Mouse (Mus musculus): ENCODE results near the gene Cdh4.

DNA sequence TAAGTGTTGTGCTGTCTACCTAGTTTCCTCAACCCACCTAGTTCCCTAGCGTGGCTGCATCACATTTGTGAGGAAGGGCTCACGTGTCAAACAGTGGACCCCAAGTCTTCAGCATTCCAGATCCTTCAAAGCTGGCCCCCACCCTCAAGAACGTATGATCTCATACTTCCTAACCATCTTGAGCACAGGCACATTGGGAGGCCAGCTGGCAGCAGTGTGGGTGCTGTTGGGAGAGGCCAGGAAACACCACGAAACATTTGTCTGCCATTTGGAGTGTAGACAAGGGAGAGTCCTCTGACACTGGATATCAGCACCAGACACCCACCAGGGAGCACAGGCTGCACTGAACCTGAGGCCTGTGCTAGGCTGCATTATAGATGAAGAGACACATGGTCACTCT, 113.7 kb downstream of the Cdh4 start:
- TF ChIP-seq POLR2A (IDR thresholded peaks at IDR 0.05; ENCODE audit: insufficient read length, low read depth) (no peak), E2F4 (IDR thresholded peaks at IDR 0.05; ENCODE audit: insufficient read depth) (no peak), MAX (IDR thresholded peaks at IDR 0.05; ENCODE audit: low read depth) (no peak)

Data from myocyte (in vitro differentiated cells).